Mouse (Mus musculus) kidney, adult 2 months (tissue): Measurements from ENCODE around the gene Rpl38.

Source experiments
- CTCF ChIP-seq: fragments of 200-500 bp; conservative IDR thresholded peaks from 2 replicates; pipeline ENCODE4 v1.5.1; 2011; ENCODE audit warnings: low read depth, mild to moderate bottlenecking, control low read depth, low read length, moderate library complexity, mixed read lengths; ENCODE audit not compliant: insufficient read depth, insufficient read length
- POLR2A ChIP-seq: fragments of 200-500 bp; IDR thresholded peaks from one replicate; pipeline ENCODE4 v1.6.1; 2011; ENCODE audit warnings: low read depth, low read length, control low read depth

- TF ChIP-seq POLR2A = no peak
- no peak for TF ChIP-seq CTCF
These were observed 27.7 kb upstream of the Rpl38 start for GRCm38 (mm10) chr11:114640658-114641057.
